9 mouse cellular contexts compared by ENCODE assay signal in genomic region chr14:25515924-25516323, GRCm38 (mm10). TPM values are rescaled to one million over a fixed set of nuclear protein-coding genes. Genes with fewer than 3 reads are reported as not detected.
DNase-seq lines count a peak whose midpoint lies in the region; ATAC-seq and TF ChIP-seq lines count a peak whose summit lies in the region.
"Had no signal": no experiment of that assay in that cellular context is flagged by ENCODE, and none has a peak within 500 bp of the region (broad histone marks: within the 10 kb centered on the region; RNA-seq: fewer than 3 reads in every experiment).

No protein-coding gene starts in this region.

- no peak for ATAC-seq in frontal cortex, adult (ENCODE audit: low TSS enrichment)

- no peak for TF ChIP-seq POLR2A in spleen, adult 2 months (IDR thresholded peaks at IDR 0.05; ENCODE audit: low read depth, low read length)

- intact Hi-C loops in gastrocnemius, postnatal 14 days (cut with DNase I; ENCODE audit: low total_unique reads) = loop anchor here (10.0 kb wide), 1 partner anchor 51 kb away; no protein-coding TSS in a partner anchor

- H3K36me3 ChIP-seq in spleen, adult 2 months (ENCODE audit: control insufficient read depth, insufficient read depth, low read length) = no peaks in the 10 kb centered on the region

- TF ChIP-seq CTCF in spleen, adult 2 months (IDR thresholded peaks at IDR 0.05; ENCODE audit: extremely low read depth, insufficient read depth, insufficient read length, insufficient replicate concordance) = no peak

- 16% methylated on average over 9 of the region's 9 CpGs for WGBS in spleen, adult 2 months

- H3K27me3 ChIP-seq in spleen, adult 2 months (ENCODE audit: control insufficient read depth, insufficient read depth, low read length) = no peaks in the 10 kb centered on the region
- H3K27me3 ChIP-seq: limb, embryonic 12.5 days had no signal

- no peak overlapping the region for H3K4me3 ChIP-seq in spleen, adult 2 months (ENCODE audit: extremely low read depth, insufficient read depth, insufficient read length)
- H3K4me3 ChIP-seq: limb, embryonic 12.5 days had no signal

- peak overlapping the region; percentile 66 for H3K27ac ChIP-seq in spleen, adult 2 months (ENCODE audit: insufficient read depth, low read length)

- H3K4me1 ChIP-seq in spleen, adult 2 months (ENCODE audit: control insufficient read depth, insufficient read depth, insufficient read length) = peaks cover 72% of the 10 kb centered on the region

- DNase-seq in gastrocnemius, adult 18-20 months (ENCODE audit: low spot score) = peak; percentile 58
- no peak for DNase-seq in gastrocnemius, postnatal 14 days
- DNase-seq in spleen, adult 2 months (ENCODE audit: low read depth in 1 of 2, low spot score in 2 of 2) = no peak
- no peak for DNase-seq in spleen, postnatal 10 days (ENCODE audit: low spot score in 2 of 2)
- DNase-seq in heart, postnatal 4 days = peak; percentile 66
- DNase-seq in lung, postnatal 10 days = peak; percentile 60
- DNase-seq in embryo, embryonic 10.5 days (ENCODE audit: low spot score) = no peak

RNA-seq across cellular contexts. Expression of gene Zmiz1, which starts 56.9 kb away (rescaled TPM):
- 10 to 100 TPM; 26.6 to 28.6 TPM for total RNA-seq in gastrocnemius, adult 18-20 months (2021)
- 10 to 100 TPM; 30.3 to 36.0 TPM for total RNA-seq in gastrocnemius, postnatal 14 days (2021)
- 48.1 and 48.5 TPM in 2 replicates for polyA plus RNA-seq in spleen, adult 2 months (2012; rRNA removed)
- 10 to 100 TPM; 67.0 to 78.5 TPM for total RNA-seq in heart, postnatal 4 days (2021)

Comparison
In these comparisons a context has a peak if more than half of its experiments do, and no peak if none do; other contexts are left out.
1. DNase-seq: peak in gastrocnemius, adult 18-20 months (single experiment), heart, postnatal 4 days (single experiment) and lung, postnatal 10 days (single experiment); none in gastrocnemius, postnatal 14 days (single experiment), spleen, adult 2 months (0 of 2), spleen, postnatal 10 days (0 of 2) and embryo, embryonic 10.5 days (single experiment).